Mouse (Mus musculus) embryonic facial prominence, embryonic 11.5 days (tissue): ENCODE results near the gene Acox3. TPM values are rescaled to one million over a fixed set of nuclear protein-coding genes. Genes with fewer than 3 reads are reported as not detected.

ENCODE experiments used
- ATAC-seq: fragments of 200-750 bp; cut with Nextera tagmentation; replicated peaks from 2 replicates; pipeline ENCODE4 v1.8.0; 2017; ENCODE audit warnings: low read depth; ENCODE audit not compliant: insufficient number of reproducible peaks, low FRiP score, low TSS enrichment
- DNase-seq: peaks from one replicate; pipeline ENCODE4 v3.0.0-alpha.2; 2015; ENCODE audit warnings: low spot score
- H3K27ac ChIP-seq: fragments of 300-500 bp; sonication (generic); replicated peaks from 2 replicates; pipeline ENCODE4 v1.5.1; 2014; ENCODE audit warnings: mild to moderate bottlenecking, low read depth, low read length, control low read depth
- H3K27me3 ChIP-seq: fragments of 300-500 bp; sonication (generic); 2 replicates; pipeline ENCODE4 v1.6.1; 2014; ENCODE audit warnings: mild to moderate bottlenecking, low read length, moderate library complexity, mixed read lengths; ENCODE audit not compliant: control insufficient read depth, insufficient read depth
- H3K36me3 ChIP-seq: fragments of 300-500 bp; sonication (generic); replicated peaks from 2 replicates; pipeline ENCODE4 v1.6.1; 2014; ENCODE audit warnings: low read depth, mild to moderate bottlenecking, low read length, moderate library complexity, mixed read lengths; ENCODE audit not compliant: control insufficient read depth, insufficient read depth
- H3K4me1 ChIP-seq: fragments of 300-500 bp; sonication (generic); 2 replicates; pipeline ENCODE4 v1.6.1; 2014; ENCODE audit warnings: low read length, mixed read lengths; ENCODE audit not compliant: control insufficient read depth, insufficient read depth
- H3K4me2 ChIP-seq: fragments of 300-500 bp; sonication (generic); 2 replicates; pipeline ENCODE4 v1.6.1; 2014; ENCODE audit warnings: low read depth, mild to moderate bottlenecking, control low read depth, low read length, moderate library complexity
- H3K4me3 ChIP-seq: fragments of 300-500 bp; sonication (generic); 2 replicates; pipeline ENCODE4 v1.5.1; 2014; ENCODE audit warnings: low read depth, low read length, control low read depth
- H3K9ac ChIP-seq: fragments of 300-500 bp; sonication (generic); replicated peaks from 2 replicates; pipeline ENCODE4 v1.6.1; 2014; ENCODE audit warnings: mild to moderate bottlenecking, control low read depth, low read length
- H3K9me3 ChIP-seq: fragments of 300-500 bp; sonication (generic); replicated peaks from 2 replicates; pipeline ENCODE4 v1.6.1; 2016; ENCODE audit warnings: mild to moderate bottlenecking, low read length, inconsistent platforms, mixed read lengths; ENCODE audit not compliant: control insufficient read depth
- WGBS: fragments of 180-500 bp; shearing (Covaris S2); extraction: QIAGEN DNeasy Blood & Tissue Kit; methylation state at CpG from one replicate; pipeline ENCODE4 v1.1.7; 2014; 5-methylcytosine and 5-hydroxymethylcytosine counted together
- polyA plus RNA-seq: library from polyadenylated mRNA; unstranded; fragments of >200 nt; fragmentation: Nextera tagmentation; extraction: Ambion mirVana; gene quantifications from 2 replicates; pipeline ENCODE4 v1.2.1, GENCODE M21; 2014

The Acox3 gene
- polyA plus RNA-seq, 1 experiment from 2014 or later = 10.9 TPM

DNA sequence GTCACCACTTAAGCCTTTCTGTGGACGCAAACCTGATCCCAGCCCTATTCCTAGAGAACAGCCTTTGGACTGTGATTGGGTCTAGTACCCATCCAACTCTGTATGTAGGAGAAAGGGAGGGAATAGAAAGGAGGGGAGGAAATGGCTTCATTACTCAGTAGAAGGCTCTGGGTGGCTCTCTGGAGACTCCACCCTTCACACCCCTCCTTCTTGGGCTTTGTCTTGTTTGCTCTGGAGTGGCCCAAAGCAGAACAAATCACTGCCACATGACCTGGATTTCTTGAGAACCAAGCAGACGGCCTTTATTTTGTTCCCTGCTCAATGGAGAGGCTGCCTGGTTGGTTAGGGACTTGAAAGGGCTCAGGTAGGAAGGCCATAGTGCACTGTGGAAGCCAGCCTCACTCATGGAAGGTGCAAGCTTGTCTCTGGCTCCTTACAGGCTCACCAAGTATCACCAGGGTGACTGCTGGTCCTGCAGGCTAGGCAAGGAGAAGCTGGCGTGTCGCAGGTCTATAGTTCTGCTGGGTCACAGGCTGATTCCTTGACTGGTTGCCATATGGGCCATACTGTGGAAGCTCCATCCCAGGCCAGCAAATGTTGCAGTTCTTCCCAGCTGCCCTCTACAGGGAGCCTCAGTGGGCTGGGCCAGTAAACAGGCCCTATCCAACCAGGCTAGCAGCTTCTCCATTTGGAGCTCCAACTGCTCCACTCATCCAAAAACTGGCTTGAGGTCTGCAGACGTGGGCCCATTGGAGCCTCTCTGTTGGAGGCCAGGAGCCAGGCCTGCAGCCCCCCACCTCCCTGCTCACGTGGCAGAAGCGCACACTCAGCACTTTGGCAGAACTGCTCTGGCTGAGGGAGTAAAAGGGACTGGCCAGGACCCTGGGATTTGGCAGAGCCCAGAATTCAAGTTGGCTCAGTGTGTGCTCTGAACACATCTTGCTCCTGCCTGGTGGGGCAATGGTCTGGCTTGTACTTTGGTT lies 30.7 kb upstream of the Acox3 start:
- 54% methylated on average over 7 of the region's 7 CpGs for WGBS
- Histone ChIP-seq H3K27ac (no peak overlapping the region), H3K4me1 (no peaks in the 10 kb centered on the region), H3K4me3 (no peak overlapping the region), H3K36me3 (no peaks in the 10 kb centered on the region), H3K9ac (no peak overlapping the region), H3K9me3 (no peaks in the 10 kb centered on the region), H3K4me2 (no peak overlapping the region), H3K27me3 (no peaks in the 10 kb centered on the region)
- no peak for ATAC-seq
- DNase-seq = no peak

DNA sequence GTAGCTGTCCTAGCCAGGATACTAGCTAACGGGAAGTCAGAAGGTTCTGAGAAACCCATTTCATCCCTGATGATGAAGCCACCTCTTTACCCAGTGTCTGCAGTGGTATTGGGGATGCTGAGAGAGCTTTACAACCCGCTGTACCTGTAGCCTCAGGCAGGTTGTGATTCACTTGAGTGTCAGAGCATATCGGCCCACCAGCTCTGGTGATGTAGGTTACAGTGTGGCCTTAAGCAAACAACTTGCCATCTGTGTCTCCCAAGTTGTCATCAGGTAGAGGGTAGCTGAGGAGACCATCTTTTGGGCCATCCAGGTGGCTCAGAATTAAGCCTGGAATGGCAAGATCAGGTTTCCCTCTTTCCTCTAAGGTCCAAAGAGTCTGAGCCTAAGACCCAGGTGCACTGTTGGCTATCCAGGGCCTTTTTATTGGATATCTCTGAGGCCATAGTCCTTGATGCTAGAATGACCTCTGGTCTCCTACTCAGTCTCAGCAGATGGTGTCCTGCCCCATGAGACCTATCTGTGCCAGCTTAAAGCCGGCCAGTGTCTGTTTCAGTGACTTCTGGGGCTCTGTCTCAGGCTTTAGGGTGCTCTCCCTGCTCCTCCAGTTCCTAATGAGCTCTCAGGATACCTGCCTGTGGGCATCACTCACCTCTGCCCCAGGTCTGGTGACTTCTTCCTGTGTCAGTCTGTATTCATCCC lies 29.9 kb upstream of the Acox3 start:
- no peak for ATAC-seq
- no peaks in the 10 kb centered on the region for H3K9me3 ChIP-seq
- H3K27me3 ChIP-seq = no peaks in the 10 kb centered on the region
- 80% methylated on average over 4 of the region's 4 CpGs for WGBS
- H3K27ac ChIP-seq = no peak overlapping the region
- no peak overlapping the region for H3K4me3 ChIP-seq
- no peak overlapping the region for H3K4me2 ChIP-seq
- H3K4me1 ChIP-seq = no peaks in the 10 kb centered on the region
- peaks cover 2% of the 10 kb centered on the region; the same call in 1 of the 2 replicates for H3K36me3 ChIP-seq
- no peak for DNase-seq
- H3K9ac ChIP-seq = no peak overlapping the region

DNA sequence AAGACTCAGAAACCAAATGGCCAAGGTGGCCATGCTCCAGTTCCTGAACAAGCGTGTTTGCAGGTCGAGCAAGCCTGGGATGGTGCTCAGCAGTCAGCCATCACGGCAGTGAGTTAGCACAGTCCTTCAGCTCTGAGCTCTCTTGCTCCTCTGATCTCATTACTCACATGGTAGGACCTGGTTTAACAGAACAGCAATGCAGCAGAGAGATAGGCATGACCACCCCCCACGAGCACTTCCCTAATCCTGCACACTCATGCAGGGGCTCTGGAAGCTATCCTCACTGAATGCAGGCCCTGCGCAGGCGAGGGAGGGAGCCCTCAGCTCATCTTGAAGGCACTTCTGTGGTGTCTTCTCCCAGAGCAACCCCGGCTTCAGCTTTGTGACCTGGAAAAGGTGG lies 26.4 kb upstream of the Acox3 start:
- 88% methylated on average over 7 of the region's 7 CpGs for WGBS
- Histone ChIP-seq H3K27ac (no peak overlapping the region), H3K4me2 (no peak overlapping the region), H3K27me3 (no peaks in the 10 kb centered on the region), H3K9me3 (no peaks in the 10 kb centered on the region), H3K36me3 (peaks cover 5% of the 10 kb centered on the region), H3K9ac (no peak overlapping the region), H3K4me3 (no peak overlapping the region), H3K4me1 (no peaks in the 10 kb centered on the region)
- DNase-seq (no peak), ATAC-seq (no peak)

DNA sequence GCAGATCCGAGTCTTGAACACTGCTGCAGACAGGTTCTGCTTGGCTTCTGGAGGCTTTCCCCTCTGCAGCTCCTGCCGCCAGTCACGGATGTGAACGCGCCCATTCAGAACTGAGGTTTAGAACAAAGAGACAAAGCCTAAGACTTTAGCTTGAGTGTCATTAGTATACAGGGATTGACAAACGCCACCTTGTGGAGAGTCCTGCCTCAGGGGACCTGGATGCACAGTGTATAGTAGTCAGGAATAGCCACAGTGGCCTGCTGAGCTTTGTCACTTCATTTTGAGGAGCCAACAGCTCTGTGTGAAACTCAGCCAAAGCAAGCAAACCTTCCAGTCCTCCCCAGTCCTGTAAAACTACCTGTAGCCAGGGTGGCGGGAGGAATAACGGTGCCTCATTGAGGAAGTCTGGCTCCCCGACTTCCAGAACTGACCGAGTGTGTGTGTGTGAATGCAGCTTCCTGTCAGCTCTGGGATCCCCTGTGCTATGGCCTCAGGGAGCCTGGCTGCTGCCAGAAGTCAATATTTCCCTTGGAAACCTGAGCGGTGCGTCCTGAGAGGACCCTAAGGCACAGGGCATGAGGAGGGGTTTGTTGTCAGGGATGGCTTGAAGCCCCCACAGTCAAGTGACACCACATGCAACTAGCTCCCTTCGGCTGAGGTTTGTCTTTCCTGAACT lies 24.8 kb upstream of the Acox3 start:
- Histone ChIP-seq H3K36me3 (peaks cover 5% of the 10 kb centered on the region), H3K9me3 (no peaks in the 10 kb centered on the region), H3K4me3 (no peak overlapping the region), H3K27ac (no peak overlapping the region), H3K27me3 (no peaks in the 10 kb centered on the region), H3K4me1 (no peaks in the 10 kb centered on the region), H3K4me2 (no peak overlapping the region), H3K9ac (no peak overlapping the region)
- 63% methylated on average over 13 of the region's 13 CpGs for WGBS
- DNase-seq (peak; percentile 40), ATAC-seq (no peak)

DNA sequence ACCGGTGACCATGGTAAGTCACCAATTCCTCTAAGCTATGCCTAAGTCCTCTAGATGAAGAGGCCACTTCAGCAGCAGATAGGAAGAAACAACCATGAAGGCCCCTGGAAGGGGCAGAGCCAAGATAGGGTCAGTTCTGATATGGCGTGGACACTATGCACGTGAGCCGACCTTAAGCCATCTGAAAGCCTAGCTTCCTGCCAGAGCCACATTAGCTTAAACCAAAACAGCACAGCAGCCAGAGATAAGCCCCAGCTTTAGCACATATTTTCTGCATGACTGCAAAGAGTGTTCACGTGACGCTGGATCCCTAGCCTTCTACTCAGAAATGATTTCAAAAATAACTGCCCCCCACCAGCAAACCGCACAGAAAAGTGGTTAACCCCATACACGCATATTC lies 23.4 kb upstream of the Acox3 start:
- DNase-seq (no peak), ATAC-seq (no peak)
- WGBS = 85% methylated on average over 8 of the region's 8 CpGs
- Histone ChIP-seq H3K27me3 (no peaks in the 10 kb centered on the region), H3K4me1 (no peaks in the 10 kb centered on the region), H3K4me3 (no peak overlapping the region), H3K9me3 (no peaks in the 10 kb centered on the region), H3K9ac (no peak overlapping the region), H3K4me2 (no peak overlapping the region), H3K27ac (no peak overlapping the region), H3K36me3 (peaks cover 5% of the 10 kb centered on the region)

DNA sequence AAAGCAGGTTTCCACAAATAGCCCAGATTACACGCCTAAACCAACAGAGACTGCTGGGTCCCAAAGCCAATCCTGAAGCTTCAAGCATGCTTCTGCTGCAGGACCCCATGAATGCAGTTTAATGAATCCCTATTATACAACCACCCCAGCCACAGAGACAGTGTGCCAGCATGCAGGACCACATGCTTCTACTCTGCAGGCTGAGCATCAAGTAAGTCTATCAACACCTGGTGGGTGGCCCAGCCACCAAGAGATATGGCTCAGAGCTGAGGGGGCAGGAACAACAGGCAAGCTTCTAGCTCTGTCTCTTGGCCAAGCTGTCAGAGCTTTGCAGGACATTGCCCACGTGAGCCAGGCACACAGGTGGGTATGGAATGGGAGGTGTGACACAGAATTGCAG lies 20.2 kb upstream of the Acox3 start:
- Histone ChIP-seq H3K27me3 (no peaks in the 10 kb centered on the region), H3K4me2 (no peak overlapping the region), H3K4me1 (no peaks in the 10 kb centered on the region), H3K36me3 (peaks cover 11% of the 10 kb centered on the region), H3K9ac (no peak overlapping the region), H3K4me3 (no peak overlapping the region), H3K27ac (no peak overlapping the region), H3K9me3 (no peaks in the 10 kb centered on the region)
- DNase-seq (no peak), ATAC-seq (no peak)
- 88% methylated on average over 2 of the region's 2 CpGs for WGBS

DNA sequence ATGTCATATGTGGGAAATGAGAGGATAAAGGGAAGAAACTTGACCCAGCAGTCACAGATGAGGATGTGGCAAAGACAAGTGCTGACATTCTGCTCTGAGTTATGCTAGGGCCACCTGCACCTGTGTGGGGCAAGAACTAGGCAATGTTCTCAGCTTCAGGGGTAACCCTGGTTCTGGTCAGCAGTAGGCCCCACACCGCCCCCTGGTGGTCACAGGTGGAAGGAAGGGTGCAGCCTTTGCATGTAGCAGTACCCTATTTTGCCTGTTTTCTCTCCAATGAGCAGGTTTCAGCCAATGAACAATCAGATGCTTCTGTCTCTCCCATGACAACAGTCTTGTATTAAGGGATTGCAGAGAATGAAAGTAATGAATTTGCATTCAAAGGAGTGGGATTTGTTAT lies 19.4 kb upstream of the Acox3 start:
- Histone ChIP-seq H3K27me3 (no peaks in the 10 kb centered on the region), H3K27ac (no peak overlapping the region), H3K4me3 (no peak overlapping the region), H3K4me2 (no peak overlapping the region), H3K9me3 (no peaks in the 10 kb centered on the region), H3K36me3 (peaks cover 9% of the 10 kb centered on the region), H3K4me1 (no peaks in the 10 kb centered on the region), H3K9ac (no peak overlapping the region)
- DNase-seq (peak; percentile 76), ATAC-seq (no peak)
- 4% methylated on average over 1 of the region's 1 CpGs for WGBS
